Mouse (Mus musculus) testis, adult 2 months (tissue): ENCODE measurements around the gene Gm10251.
"Not testable (repeated sequence)": the region's sequence is repeated elsewhere in the genome, so short reads cannot be mapped to it uniquely, and the experiment has no call there.

Source experiments
- CTCF ChIP-seq: fragments of 200-500 bp; IDR thresholded peaks from 2 replicates; pipeline ENCODE4 v1.5.1; 2012; ENCODE audit warnings: low read depth, mild to moderate bottlenecking, inconsistent platforms, low read length, moderate library complexity; ENCODE audit not compliant: control insufficient read depth, insufficient read depth, insufficient replicate concordance
- POLR2A ChIP-seq: fragments of 200-500 bp; IDR thresholded peaks from 2 replicates; pipeline ENCODE4 v1.6.1; 2012; ENCODE audit warnings: low read depth, mild to moderate bottlenecking, inconsistent platforms, low read length, moderate library complexity; ENCODE audit not compliant: control insufficient read depth

GRCm38 (mm10) chr14:6720151-6720550 lies 36.2 kb upstream of the Gm10251 start, which contains the start of gene Gm8050:
- not testable (repeated sequence) for TF ChIP-seq POLR2A, CTCF
